Mouse (Mus musculus) CH12.LX (cell line): ENCODE measurements around the gene Plxnb2.

ENCODE experiments used
- CTCF ChIP-seq, 2 experiments: IDR thresholded peaks in 1 of 2; conservative IDR thresholded peaks in 1 of 2; 2 replicates each; pipeline ENCODE4 v1.5.1; 2011 to 2012; ENCODE audit warnings: low read depth in 2 of 2, low read length in 2 of 2, improper control_type of control experiment in 1 of 2, inconsistent platforms in 1 of 2, mild to moderate bottlenecking in 1 of 2, moderate library complexity in 1 of 2
- POLR2A ChIP-seq: IDR thresholded peaks from 2 replicates; pipeline ENCODE4 v1.6.1; 2011; ENCODE audit warnings: low read depth, mild to moderate bottlenecking, improper control_type of control experiment, low read length
- POLR2AphosphoS2 ChIP-seq: IDR thresholded peaks from 2 replicates; pipeline ENCODE4 v1.6.1; 2011; ENCODE audit warnings: low read depth, low read length, improper control_type of control experiment
- RCOR1 ChIP-seq: conservative IDR thresholded peaks from 2 replicates; pipeline ENCODE4 v1.6.1; 2012; ENCODE audit warnings: low read depth, mild to moderate bottlenecking, inconsistent platforms, low read length, improper control_type of control experiment
- TCF12 ChIP-seq: IDR thresholded peaks from 2 replicates; pipeline ENCODE4 v1.6.1; 2014; ENCODE audit warnings: low read depth, mild to moderate bottlenecking, inconsistent platforms, low read length, improper control_type of control experiment
- USF1 ChIP-seq: IDR thresholded peaks from 2 replicates; pipeline ENCODE4 v1.6.1; 2014; ENCODE audit warnings: low read depth, mild to moderate bottlenecking, inconsistent platforms, low read length, improper control_type of control experiment

GRCm38 (mm10) chr15:89125351-89125750 lies 55.2 kb downstream of the Plxnb2 start:
- TF ChIP-seq RCOR1 (no peak), TCF12 (no peak), CTCF (conservative IDR thresholded peaks at IDR 0.05 in 1 of 2, IDR thresholded peaks at IDR 0.05 in 1 of 2; ENCODE audit: low read depth in 2 of 2, low read length in 2 of 2) (no peak), POLR2AphosphoS2 (no peak), USF1 (no peak), POLR2A (no peak)
